Mouse (Mus musculus) CH12.LX (cell line): ENCODE results near the gene Prss22. TPM values are rescaled to one million over a fixed set of nuclear protein-coding genes. Genes with fewer than 3 reads are reported as not detected.

Experiments used
- polyA plus RNA-seq: library from polyadenylated mRNA; unstranded; fragments of >175 nt; gene quantifications from 2 replicates; pipeline ENCODE4 v1.2.1, GENCODE M21; 2012; ENCODE audit warnings: low read depth; ENCODE audit not compliant: insufficient read length
- total RNA-seq, 2 experiments: library from RNA; depleted of rRNA; stranded (reverse); fragments of 300-350 nt in 1 of 2; fragments of >200 nt in 1 of 2; gene quantifications; 2 replicates each; pipeline ENCODE4 v1.2.3; 2012 to 2014

Prss22 gene
- total and polyA plus RNA-seq, 3 experiments = not detected

Other genes with a start within 250 kb of the Prss22 start
Only the 20 nearest of the 22 such genes appear.
- not detected in 2 replicates for gene Flywch2, start 212.0 kb downstream of the Prss22 start, total RNA-seq (2012; rRNA removed)
- not detected in 2 replicates for gene Flywch2, start 212.0 kb downstream of the Prss22 start, total RNA-seq (2014; rRNA removed)
- not detected in 2 replicates for gene Flywch2, start 212.0 kb downstream of the Prss22 start, polyA plus RNA-seq
- 83.6 and 90.4 TPM in 2 replicates for gene Srrm2, start 207.6 kb downstream of the Prss22 start, total RNA-seq (2012; rRNA removed)
- 18.3 and 26.7 TPM in 2 replicates for gene Srrm2, start 207.6 kb downstream of the Prss22 start, total RNA-seq (2014; rRNA removed)
- 339 and 383 TPM in 2 replicates for gene Srrm2, start 207.6 kb downstream of the Prss22 start, polyA plus RNA-seq
- 381 and 386 TPM in 2 replicates for gene Elob, start 169.0 kb downstream of the Prss22 start, total RNA-seq (2012; rRNA removed)
- gene Elob, start 169.0 kb downstream of the Prss22 start, total RNA-seq (2014; rRNA removed) = 371 and 534 TPM in 2 replicates
- 250 and 306 TPM in 2 replicates for gene Elob, start 169.0 kb downstream of the Prss22 start, polyA plus RNA-seq
- not detected in 2 replicates for gene Prss33, start 162.0 kb downstream of the Prss22 start, total RNA-seq (2012; rRNA removed)
- gene Prss33, start 162.0 kb downstream of the Prss22 start, total RNA-seq (2014; rRNA removed) = not detected in 2 replicates
- not detected in 2 replicates for gene Prss33, start 162.0 kb downstream of the Prss22 start, polyA plus RNA-seq
- gene Prss32, start 154.2 kb downstream of the Prss22 start, total RNA-seq (2012; rRNA removed) = not detected in 2 replicates
- gene Prss32, start 154.2 kb downstream of the Prss22 start, total RNA-seq (2014; rRNA removed) = not detected in 2 replicates
- gene Prss32, start 154.2 kb downstream of the Prss22 start, polyA plus RNA-seq = not detected in 2 replicates
- gene Prss41, start 153.9 kb downstream of the Prss22 start, total RNA-seq (2012; rRNA removed) = 0.46 and 1.0 TPM in 2 replicates
- 0.16 TPM in 2 replicates for gene Prss41, start 153.9 kb downstream of the Prss22 start, total RNA-seq (2014; rRNA removed)
- gene Prss41, start 153.9 kb downstream of the Prss22 start, polyA plus RNA-seq = 0.22 and 0.24 TPM in 2 replicates
- not detected in 2 replicates for gene Prss21, start 130.0 kb downstream of the Prss22 start, total RNA-seq (2012; rRNA removed)
- gene Prss21, start 130.0 kb downstream of the Prss22 start, total RNA-seq (2014; rRNA removed) = not detected in 2 replicates
- not detected in 2 replicates for gene Prss21, start 130.0 kb downstream of the Prss22 start, polyA plus RNA-seq
- gene Dcpp1, start 117.2 kb downstream of the Prss22 start, total RNA-seq (2012; rRNA removed) = not detected in 2 replicates
- not detected in 2 replicates for gene Dcpp1, start 117.2 kb downstream of the Prss22 start, total RNA-seq (2014; rRNA removed)
- gene Dcpp1, start 117.2 kb downstream of the Prss22 start, polyA plus RNA-seq = not detected in 2 replicates
- not detected in 2 replicates for gene Dcpp2, start 117.2 kb downstream of the Prss22 start, total RNA-seq (2012; rRNA removed)
- gene Dcpp2, start 117.2 kb downstream of the Prss22 start, total RNA-seq (2014; rRNA removed) = not detected in 2 replicates
- not detected in 2 replicates for gene Dcpp2, start 117.2 kb downstream of the Prss22 start, polyA plus RNA-seq
- not detected in 2 replicates for gene Dcpp3, start 80.6 kb downstream of the Prss22 start, total RNA-seq (2012; rRNA removed)
- gene Dcpp3, start 80.6 kb downstream of the Prss22 start, total RNA-seq (2014; rRNA removed) = not detected in 2 replicates
- not detected in 2 replicates for gene Dcpp3, start 80.6 kb downstream of the Prss22 start, polyA plus RNA-seq
- not detected in 2 replicates for gene Sbp, start 56.4 kb downstream of the Prss22 start, total RNA-seq (2012; rRNA removed)
- gene Sbp, start 56.4 kb downstream of the Prss22 start, total RNA-seq (2014; rRNA removed) = not detected in 2 replicates
- gene Sbp, start 56.4 kb downstream of the Prss22 start, polyA plus RNA-seq = not detected in 2 replicates
- not detected in 2 replicates for gene Sbpl, start 42.8 kb downstream of the Prss22 start, total RNA-seq (2012; rRNA removed)
- gene Sbpl, start 42.8 kb downstream of the Prss22 start, total RNA-seq (2014; rRNA removed) = not detected in 2 replicates
- not detected in 2 replicates for gene Sbpl, start 42.8 kb downstream of the Prss22 start, polyA plus RNA-seq
- 0.08 TPM in 1 of 2 replicates, not detected in the other for gene Prss30, start 17.5 kb downstream of the Prss22 start, total RNA-seq (2012; rRNA removed)
- gene Prss30, start 17.5 kb downstream of the Prss22 start, total RNA-seq (2014; rRNA removed) = 0.30 and 0.57 TPM in 2 replicates
- gene Prss30, start 17.5 kb downstream of the Prss22 start, polyA plus RNA-seq = 0.63 and 0.69 TPM in 2 replicates
- gene Prss27, start 40.0 kb upstream of the Prss22 start, total RNA-seq (2012; rRNA removed) = not detected in 2 replicates
- gene Prss27, start 40.0 kb upstream of the Prss22 start, total RNA-seq (2014; rRNA removed) = not detected in 2 replicates
- not detected in 2 replicates for gene Prss27, start 40.0 kb upstream of the Prss22 start, polyA plus RNA-seq
- 30.1 and 36.9 TPM in 2 replicates for gene Kctd5, start 75.4 kb upstream of the Prss22 start, total RNA-seq (2012; rRNA removed)
- 51.1 and 51.6 TPM in 2 replicates for gene Kctd5, start 75.4 kb upstream of the Prss22 start, total RNA-seq (2014; rRNA removed)
- 44.3 and 44.6 TPM in 2 replicates for gene Kctd5, start 75.4 kb upstream of the Prss22 start, polyA plus RNA-seq
- gene Pdpk1, start 152.8 kb upstream of the Prss22 start, total RNA-seq (2012; rRNA removed) = 15.3 and 15.9 TPM in 2 replicates
- 16.7 and 17.0 TPM in 2 replicates for gene Pdpk1, start 152.8 kb upstream of the Prss22 start, total RNA-seq (2014; rRNA removed)
- 9.6 and 12.2 TPM in 2 replicates for gene Pdpk1, start 152.8 kb upstream of the Prss22 start, polyA plus RNA-seq
- gene Amdhd2, start 165.7 kb upstream of the Prss22 start, total RNA-seq (2012; rRNA removed) = 0.59 and 0.64 TPM in 2 replicates
- not detected in 2 replicates for gene Amdhd2, start 165.7 kb upstream of the Prss22 start, total RNA-seq (2014; rRNA removed)
- gene Amdhd2, start 165.7 kb upstream of the Prss22 start, polyA plus RNA-seq = not detected in 2 replicates
- gene Atp6v0c, start 171.6 kb upstream of the Prss22 start, total RNA-seq (2012; rRNA removed) = 79.4 and 83.2 TPM in 2 replicates
- gene Atp6v0c, start 171.6 kb upstream of the Prss22 start, total RNA-seq (2014; rRNA removed) = 41.8 and 49.1 TPM in 2 replicates
- gene Atp6v0c, start 171.6 kb upstream of the Prss22 start, polyA plus RNA-seq = 317 and 407 TPM in 2 replicates
- 4.2 and 4.8 TPM in 2 replicates for gene Tbc1d24, start 207.5 kb upstream of the Prss22 start, total RNA-seq (2012; rRNA removed)
- 3.5 and 4.5 TPM in 2 replicates for gene Tbc1d24, start 207.5 kb upstream of the Prss22 start, total RNA-seq (2014; rRNA removed)
- gene Tbc1d24, start 207.5 kb upstream of the Prss22 start, polyA plus RNA-seq = 5.8 and 6.6 TPM in 2 replicates
- 0.08 TPM in 2 replicates for gene Ntn3, start 211.4 kb upstream of the Prss22 start, total RNA-seq (2012; rRNA removed)
- not detected in 2 replicates for gene Ntn3, start 211.4 kb upstream of the Prss22 start, total RNA-seq (2014; rRNA removed)
- 0.10 TPM in 1 of 2 replicates, not detected in the other for gene Ntn3, start 211.4 kb upstream of the Prss22 start, polyA plus RNA-seq